Mouse (Mus musculus) thymus, postnatal 4 days (tissue): Measurements from ENCODE around the gene Ulk3.

ENCODE experiments used
- DNase-seq: peaks from one replicate; pipeline ENCODE4 v3.0.0; 2021

Ulk3 gene

GRCm38 (mm10) chr9:57574397-57574796 lies 14.9 kb upstream of the Ulk3 start:
- no peak for DNase-seq

- DNase-seq: no peak
Observed at GRCm38 (mm10) chr9:57575577-57575976, 13.7 kb upstream of the Ulk3 start.

- DNase-seq: no peak
Observed at GRCm38 (mm10) chr9:57577144-57577849, 12.0 kb upstream of the Ulk3 start.

- DNase-seq: no peak
Observed at GRCm38 (mm10) chr9:57584991-57585390, 4.3 kb upstream of the Ulk3 start.

GRCm38 (mm10) chr9:57590726-57591125 lies 1.5 kb downstream of the Ulk3 start:
- no peak for DNase-seq

DNA sequence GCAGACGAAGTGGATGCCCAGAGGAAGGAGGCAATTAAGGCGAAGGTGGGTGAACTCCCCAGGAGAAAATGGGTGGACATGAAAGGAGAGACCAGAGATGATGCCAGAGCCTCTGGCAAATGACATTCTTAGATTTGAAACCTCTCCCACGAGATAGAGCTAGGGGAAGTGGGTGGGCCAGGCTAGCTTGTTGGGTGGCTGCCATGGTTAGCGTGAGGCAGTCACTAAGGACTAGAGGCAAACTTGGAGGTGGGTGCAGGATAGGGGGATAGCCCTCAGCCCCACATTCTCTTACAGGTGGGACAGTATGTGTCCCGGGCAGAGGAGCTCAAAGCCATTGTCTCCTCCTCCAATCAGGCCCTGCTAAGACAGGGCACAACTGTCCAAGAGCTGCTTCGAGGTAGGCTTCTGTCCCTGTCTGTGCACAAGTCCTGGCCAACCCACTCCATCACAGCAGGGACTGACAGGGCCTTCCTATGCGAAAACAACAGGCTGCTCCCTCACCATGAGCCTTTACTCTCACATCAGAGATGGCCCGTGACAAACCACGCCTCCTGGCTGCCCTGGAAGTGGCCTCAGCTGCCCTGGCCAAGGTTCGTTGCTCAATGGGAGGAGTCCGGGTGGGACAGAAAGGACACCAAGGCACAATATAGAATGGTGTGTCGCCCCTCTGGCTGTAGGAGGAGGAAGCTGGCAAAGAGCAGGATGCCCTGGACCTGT lies 4.4 kb downstream of the Ulk3 start:
- DNase-seq: no peak

GRCm38 (mm10) chr9:57594174-57594509 lies 4.9 kb downstream of the Ulk3 start:
- DNase-seq: no peak

DNA sequence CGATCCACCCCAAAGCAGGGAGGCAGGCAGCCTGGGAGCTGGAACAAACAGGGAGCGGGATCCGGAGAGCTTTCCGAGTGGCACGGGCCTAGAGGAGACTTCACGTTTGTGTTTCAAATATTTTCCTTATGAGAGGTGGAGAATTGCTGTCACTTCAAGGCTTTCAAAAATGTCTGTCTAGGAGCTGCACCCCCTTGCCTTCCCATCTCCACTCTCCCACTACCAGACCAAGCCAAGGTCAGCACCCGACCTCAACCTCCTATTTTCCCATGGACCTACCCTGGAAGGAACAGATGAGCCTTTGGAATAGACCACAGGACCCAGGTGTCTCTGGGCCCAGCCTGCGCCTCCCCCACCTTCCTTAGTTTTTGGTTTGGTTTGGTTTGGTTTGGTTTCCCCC lies 8.0 kb downstream of the Ulk3 start:
- DNase-seq: no peak

DNA sequence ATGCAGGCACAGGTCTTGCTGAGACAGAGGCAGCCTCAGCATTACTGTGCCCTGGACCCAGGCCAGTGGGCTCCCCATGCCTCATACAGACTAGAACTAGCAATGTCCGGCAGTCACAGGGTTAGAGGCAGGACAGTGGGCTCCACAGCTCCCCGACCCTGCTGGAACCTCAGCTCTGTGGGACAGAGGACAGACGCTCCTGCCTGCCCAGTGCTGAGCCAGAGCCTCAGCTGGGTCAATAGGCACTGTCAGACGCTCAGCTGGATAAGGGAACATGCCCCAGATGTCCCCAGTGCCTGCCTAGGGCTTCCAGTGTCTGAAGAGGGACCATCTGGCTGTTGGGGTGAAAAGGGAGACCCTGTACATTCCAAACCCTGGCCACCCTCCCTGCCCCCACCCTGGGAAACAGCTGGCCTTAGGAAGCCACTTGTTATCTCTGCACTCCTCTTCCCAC lies 8.7 kb downstream of the Ulk3 start:
- no peak for DNase-seq

DNA sequence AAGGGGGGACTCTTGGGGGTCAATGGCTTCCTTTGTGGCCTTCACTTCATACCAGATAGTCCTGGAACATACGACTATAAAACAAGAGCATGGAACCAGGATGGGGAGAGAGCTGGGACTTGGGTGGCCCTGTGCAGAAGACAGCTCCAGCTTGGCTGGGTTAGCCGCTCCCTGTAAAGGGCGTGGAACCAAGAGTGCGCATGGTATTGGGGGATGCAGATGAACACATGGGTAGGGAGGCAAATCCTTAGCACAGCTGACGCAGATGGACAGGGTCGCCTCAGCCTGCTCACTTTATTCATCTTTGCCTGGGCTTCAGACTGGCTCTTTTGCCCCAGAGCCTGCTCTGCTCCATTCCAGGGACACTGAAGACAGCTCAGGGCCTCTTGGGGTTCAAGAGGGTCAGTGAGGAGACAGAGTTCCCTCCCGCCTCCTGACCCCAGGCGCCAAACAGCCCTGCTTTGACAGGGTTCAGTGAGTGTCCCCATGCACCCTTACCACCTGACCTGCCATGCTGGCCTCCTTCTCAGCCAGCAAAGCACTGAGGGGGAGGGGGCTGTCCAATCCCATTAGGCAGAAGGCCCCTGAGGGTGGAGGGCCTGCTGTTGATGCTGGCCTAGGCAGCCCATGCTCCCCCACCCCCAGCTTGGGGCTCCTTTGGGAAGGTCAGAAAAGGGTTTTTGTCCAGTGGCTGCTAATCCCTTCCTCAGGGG lies 9.8 kb downstream of the Ulk3 start:
- DNase-seq: no peak

GRCm38 (mm10) chr9:57600620-57601352 lies 11.5 kb downstream of the Ulk3 start:
- peak; percentile 32 for DNase-seq

- no peak for DNase-seq
Observed at GRCm38 (mm10) chr9:57601353-57601706, 12.1 kb downstream of the Ulk3 start.

DNA sequence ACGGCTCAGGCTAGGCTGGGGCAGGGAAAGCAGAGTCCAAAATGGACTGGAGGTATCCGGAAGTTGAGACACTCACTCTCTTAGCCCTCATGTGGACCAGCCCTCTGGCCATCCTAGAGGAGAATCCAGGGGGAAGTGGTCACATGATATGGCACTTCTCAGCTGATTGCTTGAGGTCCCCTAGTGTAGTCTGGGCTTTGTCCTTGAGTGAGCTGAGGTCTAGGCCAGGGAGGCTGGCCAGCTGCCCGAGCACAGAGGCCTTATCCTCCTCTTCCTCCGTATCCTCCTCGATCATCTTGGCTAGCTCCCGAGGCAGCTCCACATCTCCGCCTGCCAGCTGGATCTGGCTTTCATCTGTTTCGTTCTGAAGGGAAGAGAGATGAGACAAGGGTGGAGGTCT lies 12.8 kb downstream of the Ulk3 start:
- DNase-seq: no peak

- DNase-seq: no peak
Observed at GRCm38 (mm10) chr9:57604875-57605274, 15.6 kb downstream of the Ulk3 start.

- DNase-seq: no peak
Observed at GRCm38 (mm10) chr9:57605503-57605902, 16.3 kb downstream of the Ulk3 start.

- DNase-seq: peak; percentile 78
Observed at GRCm38 (mm10) chr9:57606139-57606851, 17.0 kb downstream of the Ulk3 start, which contains the start of gene Cplx3. TSS of gene Cplx3 (minus strand) at chr9:57606281.

GRCm38 (mm10) chr9:57609803-57610202 lies 20.6 kb downstream of the Ulk3 start:
- DNase-seq: no peak

- no peak for DNase-seq
Observed at GRCm38 (mm10) chr9:57610359-57610826, 21.1 kb downstream of the Ulk3 start.

GRCm38 (mm10) chr9:57612587-57612986 lies 23.3 kb downstream of the Ulk3 start:
- DNase-seq: no peak

DNA sequence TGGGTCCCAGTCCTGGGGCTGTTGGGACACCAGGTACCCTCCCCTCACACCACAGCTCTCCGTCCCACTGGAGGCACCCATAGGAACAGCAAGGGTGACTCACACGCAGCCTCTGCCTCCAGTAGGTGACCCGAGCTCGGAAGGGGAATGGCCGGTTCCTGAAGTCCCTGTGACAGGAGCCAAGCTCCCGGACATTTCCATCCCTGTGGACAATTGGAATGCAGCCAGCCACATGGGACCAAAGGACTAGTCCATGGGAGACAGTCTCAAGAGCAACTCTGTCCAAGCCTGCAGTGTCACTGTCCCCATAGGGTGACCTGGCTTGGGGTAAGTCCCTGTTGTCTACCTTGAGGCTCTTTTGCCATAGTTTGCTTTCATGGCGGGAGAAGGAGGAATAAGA lies 24.7 kb downstream of the Ulk3 start:
- no peak for DNase-seq

GRCm38 (mm10) chr9:57614786-57615185 lies 25.5 kb downstream of the Ulk3 start:
- DNase-seq: no peak

- peak; percentile 38 for DNase-seq
Observed at GRCm38 (mm10) chr9:57617556-57618169, 28.4 kb downstream of the Ulk3 start.
